Mouse (Mus musculus) embryonic fibroblast, embryonic 13.5 days (primary cell): ENCODE data around the gene Exosc7. TPM values are rescaled to one million over a fixed set of nuclear protein-coding genes. Genes with fewer than 3 reads are reported as not detected.

Source experiments
- H3K27ac ChIP-seq: 2 replicates; pipeline ENCODE4 v1.5.1; 2012; ENCODE audit warnings: low read length, control low read depth, inconsistent platforms; ENCODE audit not compliant: insufficient read depth
- H3K4me1 ChIP-seq: 2 replicates; pipeline ENCODE4 v1.6.1; 2011; ENCODE audit warnings: low read length; ENCODE audit not compliant: control insufficient read depth, insufficient read depth
- H3K4me3 ChIP-seq: 2 replicates; pipeline ENCODE4 v1.5.1; 2011; ENCODE audit warnings: mild to moderate bottlenecking, control low read depth, low read length; ENCODE audit not compliant: insufficient read depth
- CTCF ChIP-seq: IDR thresholded peaks from 2 replicates; pipeline ENCODE4 v1.5.1; 2011; ENCODE audit warnings: mild to moderate bottlenecking, control low read depth, low read length, moderate library complexity, borderline replicate concordance; ENCODE audit not compliant: insufficient read depth
- POLR2A ChIP-seq: IDR thresholded peaks from 2 replicates; pipeline ENCODE4 v1.6.1; 2011; ENCODE audit warnings: low read depth, mild to moderate bottlenecking, control low read depth, low read length, moderate library complexity
- polyA plus RNA-seq: library from polyadenylated mRNA; stranded (reverse); fragments of >200 nt; gene quantifications from 2 replicates; pipeline ENCODE4 v1.2.4, GENCODE M21; 2011; ENCODE audit warnings: low read depth; ENCODE audit not compliant: missing spikeins, insufficient read length

Gene Exosc7
- polyA plus RNA-seq, 1 experiment = 38.1 TPM

DNA sequence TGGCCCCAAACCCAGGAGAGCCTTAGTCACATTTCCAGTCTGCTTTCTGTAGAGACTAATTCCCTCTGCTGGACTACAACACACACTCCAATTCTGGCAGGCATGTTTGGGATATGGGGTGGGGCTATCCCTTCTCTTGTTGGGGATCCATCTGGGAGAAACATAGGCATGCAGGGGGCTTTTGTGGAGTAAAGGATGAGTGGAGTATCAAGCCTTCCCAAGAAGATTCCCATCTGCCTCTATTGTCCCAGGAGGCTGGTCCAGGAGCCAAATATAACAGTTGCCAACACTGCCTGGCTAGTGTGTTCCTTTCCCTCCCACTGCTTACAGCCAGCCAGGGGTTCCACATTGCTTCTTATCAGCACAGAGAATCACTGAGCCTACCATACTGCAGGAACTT, 44.7 kb downstream of the Exosc7 start:
- no peak for TF ChIP-seq CTCF
- no peak for TF ChIP-seq POLR2A
- no peak overlapping the region for H3K4me3 ChIP-seq
- no peak overlapping the region for H3K27ac ChIP-seq
- no peaks in the 10 kb centered on the region for H3K4me1 ChIP-seq

DNA sequence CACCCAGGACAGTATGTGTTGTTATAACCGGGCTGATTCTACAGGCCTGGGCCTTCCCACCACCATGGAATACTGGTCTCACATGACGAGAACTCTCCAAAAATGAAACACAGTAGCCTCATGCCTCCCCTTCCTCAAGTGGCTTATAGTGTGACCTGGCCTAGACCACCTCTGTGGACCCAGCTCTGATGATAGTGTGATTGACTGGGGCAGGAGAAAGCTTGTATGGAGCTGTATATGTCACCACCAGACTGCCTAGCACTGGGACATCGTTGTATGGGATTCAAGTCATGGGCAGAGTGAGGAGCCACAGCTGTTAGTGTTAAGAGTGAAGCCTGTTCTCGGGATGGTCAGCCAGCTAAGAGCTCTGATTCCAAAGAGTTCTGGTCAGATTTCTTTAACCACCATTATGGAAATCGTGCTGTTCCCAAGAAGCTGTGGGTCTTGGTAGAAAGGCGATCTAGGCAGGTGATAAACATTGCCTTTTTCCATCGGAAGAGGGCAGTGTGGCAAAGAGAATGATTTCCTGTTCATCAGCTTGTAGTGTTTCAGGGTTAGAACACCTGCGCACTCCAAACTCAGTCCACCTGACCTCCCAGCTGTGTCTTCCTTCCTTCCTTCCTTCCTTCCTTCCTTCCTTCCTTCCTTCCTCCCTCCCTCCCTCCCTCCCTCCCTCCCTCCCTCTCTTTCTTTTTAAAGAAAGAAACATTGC, 45.3 kb downstream of the Exosc7 start:
- 0 out of 2 replicates have a peak, but pooled peaks have one; percentile 5 for TF ChIP-seq CTCF
- TF ChIP-seq POLR2A = no peak
- Histone ChIP-seq H3K4me1 (no peaks in the 10 kb centered on the region), H3K4me3 (no peak overlapping the region), H3K27ac (no peak overlapping the region)

GRCm38 (mm10) chr9:123159330-123159729, 46.3 kb downstream of the Exosc7 start:
- Histone ChIP-seq H3K4me1 (no peaks in the 10 kb centered on the region), H3K4me3 (no peak overlapping the region), H3K27ac (no peak overlapping the region)
- no peak for TF ChIP-seq CTCF
- no peak for TF ChIP-seq POLR2A

DNA sequence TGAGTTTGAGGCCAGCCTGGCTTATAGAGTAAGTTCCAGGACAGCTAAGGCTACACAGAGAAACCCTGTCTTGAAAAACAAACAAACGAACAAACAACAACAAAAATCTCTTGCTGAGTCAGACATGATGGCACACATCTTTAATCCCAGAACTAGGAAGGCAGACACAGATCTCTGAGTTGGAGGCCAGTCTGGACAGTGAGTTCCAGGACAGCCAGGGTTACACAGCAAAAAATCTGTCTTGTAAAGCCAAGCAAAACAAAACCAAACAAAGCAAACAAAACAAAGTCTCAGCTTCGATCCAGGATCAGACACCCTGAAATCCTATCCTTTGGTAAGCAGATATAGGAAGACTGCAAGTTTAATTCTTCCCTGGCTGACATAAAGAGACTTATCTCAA, 48.8 kb downstream of the Exosc7 start:
- no peak for TF ChIP-seq POLR2A
- TF ChIP-seq CTCF = no peak
- no peaks in the 10 kb centered on the region for H3K4me1 ChIP-seq

DNA sequence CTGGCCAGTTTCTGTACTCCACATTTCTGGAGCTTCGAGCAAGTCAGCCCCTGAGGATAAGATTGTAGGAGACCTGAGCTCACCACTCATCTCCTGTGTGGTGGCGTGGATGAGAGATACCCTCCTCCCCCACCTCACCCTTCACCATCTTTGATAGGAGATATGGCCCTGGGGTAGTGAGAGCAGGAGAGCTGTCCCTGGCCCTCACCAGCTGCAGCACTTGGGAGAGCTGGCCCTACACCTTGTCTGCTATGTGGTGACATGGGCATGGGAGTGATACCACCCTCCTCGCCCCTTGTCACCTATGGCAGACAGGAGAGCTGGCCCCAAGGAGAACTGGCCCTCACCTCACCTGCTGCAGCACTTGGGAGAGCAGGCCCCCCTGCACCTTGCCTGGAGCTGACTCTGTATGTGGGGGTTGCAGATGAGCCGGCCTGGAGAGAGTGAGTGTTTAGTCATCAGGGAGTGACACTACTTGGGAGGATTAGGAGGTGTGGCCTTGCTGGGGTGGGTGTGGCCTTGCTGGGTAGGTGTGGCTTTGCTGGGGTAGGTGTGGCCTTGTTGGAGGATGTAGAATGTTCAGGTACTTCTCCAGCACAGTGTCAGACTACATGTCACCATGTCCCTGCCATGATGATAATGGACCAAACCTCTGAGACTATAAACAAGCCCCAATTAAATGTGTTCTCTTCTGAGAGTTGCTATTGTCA, 50.1 kb downstream of the Exosc7 start:
- Histone ChIP-seq H3K4me3 (no peak overlapping the region), H3K4me1 (no peaks in the 10 kb centered on the region), H3K27ac (no peak overlapping the region)
- TF ChIP-seq CTCF = no peak
- TF ChIP-seq POLR2A = no peak

More for the DNA sequence above, 48.8 kb downstream of the Exosc7 start:
- Histone ChIP-seq H3K27ac (no peak overlapping the region), H3K4me3 (no peak overlapping the region)

DNA sequence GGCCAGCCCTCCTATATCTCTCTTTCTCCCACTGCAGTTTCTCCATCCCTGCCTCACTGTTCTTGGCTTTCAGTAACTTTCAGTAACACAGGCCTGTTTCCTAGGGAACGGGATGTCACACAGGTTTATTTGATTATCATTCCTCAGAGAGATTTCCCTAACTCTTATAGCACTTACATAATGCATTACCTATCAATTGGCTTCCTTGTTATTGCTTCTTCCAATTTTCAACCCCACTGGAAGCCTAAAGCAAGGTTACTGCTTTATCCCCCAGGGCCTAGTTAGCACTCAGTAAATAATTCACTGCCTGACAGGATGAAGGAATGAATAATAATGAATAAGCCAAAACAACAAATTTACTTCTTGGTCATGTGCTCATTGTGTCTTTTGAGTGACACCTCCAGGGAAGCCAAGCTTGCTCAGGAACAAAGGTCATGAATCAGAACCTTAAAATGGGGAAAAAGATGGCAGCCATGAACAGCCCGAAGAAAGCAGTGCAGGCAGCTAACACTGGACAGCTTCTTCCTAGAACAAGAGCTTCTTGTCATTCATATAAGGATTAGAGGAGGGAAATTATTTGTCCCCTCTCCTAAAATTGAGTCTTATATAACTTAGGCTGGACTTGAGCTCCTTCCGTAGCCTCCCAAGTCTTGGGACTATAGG, 52.9 kb downstream of the Exosc7 start:
- no peaks in the 10 kb centered on the region; the same call in 1 of the 2 replicates for H3K4me1 ChIP-seq
- no peak overlapping the region for H3K4me3 ChIP-seq
- TF ChIP-seq POLR2A (no peak), CTCF (no peak)
- H3K27ac ChIP-seq = no peak overlapping the region

DNA sequence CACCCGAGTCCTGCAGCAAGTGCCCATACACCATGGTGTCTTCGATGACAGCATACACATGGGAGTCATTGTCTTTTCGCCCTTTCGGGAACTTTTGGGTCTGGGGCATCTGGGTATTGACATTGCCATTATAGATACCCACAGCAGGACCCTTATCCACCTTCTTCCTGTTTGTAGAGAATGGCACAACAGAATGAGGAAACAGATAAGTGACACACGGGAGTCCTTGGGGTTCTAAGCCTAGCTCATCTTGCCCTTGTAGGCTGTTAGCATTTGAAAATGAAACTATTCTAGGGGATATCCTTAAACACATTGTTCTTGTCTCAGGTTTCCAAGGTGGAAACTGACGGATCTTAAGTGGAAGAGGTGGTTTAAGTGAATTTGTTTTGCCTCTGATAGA, 60.7 kb downstream of the Exosc7 start:
- Histone ChIP-seq H3K27ac (no peak overlapping the region), H3K4me1 (peaks cover 3% of the 10 kb centered on the region; the same call in 1 of the 2 replicates), H3K4me3 (no peak overlapping the region)
- TF ChIP-seq POLR2A (no peak), CTCF (no peak)

- Histone ChIP-seq H3K4me3 (no peak overlapping the region), H3K4me1 (peaks cover 3% of the 10 kb centered on the region; the same call in 1 of the 2 replicates), H3K27ac (no peak overlapping the region)
- no peak for TF ChIP-seq CTCF
- TF ChIP-seq POLR2A = no peak
Observed at GRCm38 (mm10) chr9:123174356-123174755, 61.3 kb downstream of the Exosc7 start.

- peaks cover 3% of the 10 kb centered on the region; the same call in 1 of the 2 replicates for H3K4me1 ChIP-seq
- TF ChIP-seq CTCF (no peak), POLR2A (no peak)
- no peak overlapping the region for H3K4me3 ChIP-seq
- H3K27ac ChIP-seq = peak overlapping the region; percentile 43; the same call in 1 of the 2 replicates
Observed at GRCm38 (mm10) chr9:123177380-123178048, 64.5 kb downstream of the Exosc7 start.

- TF ChIP-seq CTCF (no peak), POLR2A (no peak)
- Histone ChIP-seq H3K4me3 (no peak overlapping the region), H3K27ac (no peak overlapping the region), H3K4me1 (peaks cover 5% of the 10 kb centered on the region; the same call in 1 of the 2 replicates)
Observed at GRCm38 (mm10) chr9:123180003-123180402, 67.0 kb downstream of the Exosc7 start.
